Mouse (Mus musculus) yolk sac, embryonic 10.5 days (tissue): ENCODE measurements at regions not wholly inside any gene's neighbourhood (a gene's known extent, or its start where the extent isn't known, plus 50 kb on each side); places are given as distances from the start of the nearest gene placed in this dataset.

Experiments
- DNase-seq: peaks from one replicate; pipeline ENCODE4 v3.0.0-alpha.2; 2017; ENCODE audit warnings: low spot score

DNA sequence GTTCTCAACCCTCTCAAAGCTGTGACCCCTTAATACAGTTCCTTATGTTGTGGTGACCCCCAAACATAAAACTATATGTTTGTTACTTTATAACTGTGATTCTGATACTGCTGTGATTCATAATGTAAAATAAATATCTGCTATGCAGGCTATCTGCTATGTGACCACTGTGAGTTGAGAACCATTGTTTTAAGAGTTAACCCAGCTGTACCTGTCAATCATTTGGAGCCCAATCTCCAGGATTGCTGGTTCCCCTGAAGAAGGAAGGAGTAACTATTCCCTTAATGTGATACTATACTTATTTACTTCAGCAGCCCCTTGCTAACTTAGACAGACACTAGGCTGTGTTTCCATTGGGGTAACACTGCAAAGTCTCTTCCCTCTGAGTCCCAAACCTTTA is 400.5 kb downstream of the Nbas start:
- no peak for DNase-seq

DNA sequence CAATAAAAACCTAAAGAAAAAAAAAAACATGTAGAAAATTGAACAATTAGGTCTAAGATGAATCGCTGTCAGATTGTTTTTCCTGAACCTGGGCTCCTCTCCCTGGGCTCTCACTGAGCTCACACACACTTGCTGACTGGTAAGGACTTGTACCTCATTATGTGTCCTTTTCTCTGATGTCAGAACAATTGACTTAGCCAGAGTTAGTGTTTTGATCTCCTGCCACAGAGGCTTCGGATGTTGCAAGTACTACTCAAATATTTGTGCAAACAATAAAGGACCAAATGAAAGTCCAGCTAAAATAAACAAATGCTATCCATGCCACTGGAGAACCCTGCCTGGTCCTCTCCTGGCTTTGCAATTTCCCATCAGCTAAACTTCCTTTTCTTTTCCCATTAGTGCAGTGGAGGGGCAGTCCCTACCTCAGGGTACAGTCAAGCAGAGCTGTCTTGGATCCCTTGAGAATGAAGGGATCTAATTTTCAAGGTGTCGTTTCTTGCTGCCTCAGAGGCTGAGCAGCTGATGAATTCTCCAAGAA is 399.6 kb downstream of the Nbas start:
- DNase-seq, result no peak

- no peak for DNase-seq
Observed at GRCm38 (mm10) chr12:13639336-13639735, 370.4 kb downstream of the Nbas start.
